Comparison of ENCODE assay signal across 8 mouse cellular contexts in the genomic region with DNA sequence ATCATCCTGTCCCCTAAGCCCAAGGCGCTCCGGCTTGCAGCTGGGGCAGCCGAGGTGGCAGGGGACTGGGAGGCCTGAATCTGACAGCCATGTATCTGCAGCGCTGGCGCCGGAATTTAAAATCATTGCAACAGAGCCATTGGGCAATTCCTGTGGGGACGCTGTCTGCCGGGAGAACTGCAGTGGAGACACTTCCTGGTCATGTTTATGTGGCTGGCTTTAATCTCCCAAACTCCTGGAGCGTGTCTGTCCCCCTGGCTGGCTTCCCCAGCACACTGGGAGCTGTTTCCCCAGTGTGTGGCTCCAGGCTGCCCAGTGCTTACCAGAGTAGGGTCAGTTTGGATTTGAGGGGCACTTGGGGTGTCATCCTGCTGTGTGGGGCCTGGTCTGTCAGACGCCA.
DNase-seq lines count a peak whose midpoint lies in the region.

No protein-coding gene starts in this region.

- DNase-seq in gastrocnemius, adult 18-20 months (ENCODE audit: low spot score), result peak; percentile 76
- no peak for DNase-seq in gastrocnemius, postnatal 4 days (ENCODE audit: low spot score in 2 of 2)
- DNase-seq in gastrocnemius, postnatal 36 days, result peak; percentile 46 to 58
- DNase-seq in kidney, adult 9 months, result peak; percentile 49
- DNase-seq in lung, postnatal 14 days, result peak; percentile 78
- no peak for DNase-seq in c-Kit-positive CD71-positive TER-119-positive erythroid progenitor cells, embryonic 14.5 days (ENCODE audit: low spot score)
- no peak for DNase-seq in embryo, embryonic 11 days
- DNase-seq in cerebellum, postnatal 4 days (ENCODE audit: low spot score in 2 of 2), result no peak

- intact Hi-C loops in gastrocnemius, postnatal 36 days (cut with DNase I), result no loop called here

Comparison
In these comparisons a context has a peak if more than half of its experiments do, and no peak if none do; other contexts are left out.
1. DNase-seq: peak in gastrocnemius, adult 18-20 months (single experiment), gastrocnemius, postnatal 36 days (2 of 2), kidney, adult 9 months (single experiment) and lung, postnatal 14 days (single experiment); none in gastrocnemius, postnatal 4 days (0 of 2), c-Kit-positive CD71-positive TER-119-positive erythroid progenitor cells, embryonic 14.5 days (single experiment), embryo, embryonic 11 days (single experiment) and cerebellum, postnatal 4 days (0 of 2).